Mouse (Mus musculus) midbrain, embryonic 11.5 days (tissue): ENCODE data around the gene Foxred2. TPM values are rescaled to one million over a fixed set of nuclear protein-coding genes. Genes with fewer than 3 reads are reported as not detected.
A peak's percentile ranks its signal among the peaks of the same experiment; 100 is the strongest.

Source experiments
- ATAC-seq: fragments of 200-750 bp; cut with Nextera tagmentation; 2 replicates; pipeline ENCODE4 v1.8.0; 2017; ENCODE audit warnings: moderate TSS enrichment, moderate library complexity; ENCODE audit not compliant: low FRiP score
- DNase-seq: peaks from one replicate; pipeline ENCODE4 v3.0.0; 2015; ENCODE audit warnings: low spot score; ENCODE audit errors: missing footprints
- H3K27ac ChIP-seq: fragments of 300-500 bp; sonication (generic); 2 replicates; pipeline ENCODE4 v1.5.1; 2014; ENCODE audit warnings: low read depth, low read length
- H3K27me3 ChIP-seq: fragments of 300-500 bp; sonication (generic); 2 replicates; pipeline ENCODE4 v1.6.1; 2014; ENCODE audit warnings: mild to moderate bottlenecking, low read length, moderate library complexity, mixed read lengths; ENCODE audit not compliant: control insufficient read depth, insufficient read depth
- H3K36me3 ChIP-seq: fragments of 300-500 bp; sonication (generic); 2 replicates; pipeline ENCODE4 v1.6.1; 2014; ENCODE audit warnings: mild to moderate bottlenecking, low read length, moderate library complexity, mixed read lengths; ENCODE audit not compliant: control insufficient read depth, insufficient read depth
- H3K4me1 ChIP-seq: fragments of 300-500 bp; sonication (generic); 2 replicates; pipeline ENCODE4 v1.6.1; 2014; ENCODE audit warnings: low read length; ENCODE audit not compliant: control insufficient read depth, insufficient read depth
- H3K4me2 ChIP-seq: fragments of 300-500 bp; sonication (generic); 2 replicates; pipeline ENCODE4 v1.6.1; 2014; ENCODE audit warnings: mild to moderate bottlenecking, moderate library complexity
- H3K4me3 ChIP-seq: fragments of 300-500 bp; sonication (generic); 2 replicates; pipeline ENCODE4 v1.5.1; 2014; ENCODE audit warnings: low read depth, low read length
- H3K9ac ChIP-seq: fragments of 300-500 bp; sonication (generic); 2 replicates; pipeline ENCODE4 v1.6.1; 2014; ENCODE audit warnings: low read length
- H3K9me3 ChIP-seq: fragments of 300-500 bp; sonication (generic); 2 replicates; pipeline ENCODE4 v1.6.1; 2016; ENCODE audit warnings: low read length; ENCODE audit not compliant: control insufficient read depth
- WGBS: fragments of 180-500 bp; shearing (Covaris S2); extraction: QIAGEN DNeasy Blood & Tissue Kit; methylation state at CpG from one replicate; pipeline ENCODE4 v1.1.7; 2014; 5-methylcytosine and 5-hydroxymethylcytosine counted together
- polyA plus RNA-seq: library from polyadenylated mRNA; unstranded; fragments of >200 nt; fragmentation: Nextera tagmentation; extraction: Ambion mirVana; gene quantifications from 2 replicates; pipeline ENCODE4 v1.2.1, GENCODE M21; 2014

The Foxred2 gene
- polyA plus RNA-seq, result 5.0 and 6.1 TPM in 2 replicates

- Histone ChIP-seq H3K27me3 (peaks cover 9% of the 10 kb centered on the region), H3K27ac (no peak within 1 kb of the TSS), H3K4me2 (peak within 1 kb of the TSS; percentile 72), H3K36me3 (peaks cover 19% of the 10 kb centered on the region), H3K9ac (peak within 1 kb of the TSS; percentile 62), H3K9me3 (no peaks in the 10 kb centered on the region), H3K4me3 (peak within 1 kb of the TSS; percentile 51), H3K4me1 (peaks cover 16% of the 10 kb centered on the region)
- peak; percentile 98 for DNase-seq
- peak; percentile 94 for ATAC-seq
- WGBS, result 0% methylated on average over 39 of the region's 39 CpGs
These were observed at the start of gene Foxred2 for GRCm38 (mm10) chr15:77956404-77956901. Gene Foxred2, minus strand, starts transcription at chr15:77956722.

DNA sequence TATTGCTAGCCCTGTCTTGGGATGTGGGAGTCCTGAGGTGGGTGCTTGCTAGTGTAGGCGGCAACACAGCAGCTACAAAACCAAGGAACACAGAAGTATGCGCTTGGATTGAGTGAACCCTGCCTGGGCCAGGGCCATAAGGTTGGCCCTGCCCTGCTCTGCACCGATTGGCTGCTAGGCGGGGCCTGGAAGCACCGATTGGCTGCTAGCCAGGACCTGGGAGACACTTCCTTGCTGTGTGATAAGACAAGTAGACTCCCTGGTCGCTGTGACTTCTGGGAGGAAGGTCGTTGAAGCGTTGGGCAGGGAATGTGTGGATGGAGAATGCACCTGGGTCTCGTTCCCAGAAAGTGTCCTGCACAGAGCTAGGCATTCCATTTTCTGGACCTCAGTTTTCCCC, 47.4 kb upstream of the Foxred2 start:
- Histone ChIP-seq H3K27ac (no peak overlapping the region), H3K9me3 (no peaks in the 10 kb centered on the region), H3K9ac (no peak overlapping the region), H3K4me1 (no peaks in the 10 kb centered on the region; the same call in none of the 2 replicates), H3K4me2 (no peak overlapping the region), H3K27me3 (no peaks in the 10 kb centered on the region), H3K4me3 (no peak overlapping the region), H3K36me3 (no peaks in the 10 kb centered on the region)
- no peak for ATAC-seq
- no peak for DNase-seq
- 56% methylated on average over 9 of the region's 9 CpGs for WGBS

DNA sequence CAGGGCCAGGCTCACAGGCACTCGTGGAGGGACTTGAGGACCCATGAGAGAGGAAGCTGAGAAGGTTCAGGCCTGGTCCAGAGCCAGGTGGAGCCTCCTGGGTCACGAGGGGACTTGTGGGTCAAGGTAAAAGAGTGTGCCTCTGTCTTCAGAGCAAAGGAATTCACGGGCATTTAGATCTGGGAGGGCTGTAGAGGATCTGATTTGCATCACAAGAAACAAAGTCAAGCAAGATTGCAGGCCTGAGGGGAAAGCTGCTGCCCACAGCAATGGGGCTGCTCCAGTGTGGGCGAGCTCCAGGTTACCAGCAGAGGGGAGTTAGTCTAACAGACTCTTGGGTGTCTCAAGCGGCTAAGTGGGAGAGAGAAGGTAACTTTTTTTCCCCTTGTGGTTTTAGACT, 44.9 kb upstream of the Foxred2 start:
- WGBS, result 20% methylated on average over 5 of the region's 5 CpGs
- no peaks in the 10 kb centered on the region for H3K9me3 ChIP-seq
- no peak overlapping the region for H3K27ac ChIP-seq

DNA sequence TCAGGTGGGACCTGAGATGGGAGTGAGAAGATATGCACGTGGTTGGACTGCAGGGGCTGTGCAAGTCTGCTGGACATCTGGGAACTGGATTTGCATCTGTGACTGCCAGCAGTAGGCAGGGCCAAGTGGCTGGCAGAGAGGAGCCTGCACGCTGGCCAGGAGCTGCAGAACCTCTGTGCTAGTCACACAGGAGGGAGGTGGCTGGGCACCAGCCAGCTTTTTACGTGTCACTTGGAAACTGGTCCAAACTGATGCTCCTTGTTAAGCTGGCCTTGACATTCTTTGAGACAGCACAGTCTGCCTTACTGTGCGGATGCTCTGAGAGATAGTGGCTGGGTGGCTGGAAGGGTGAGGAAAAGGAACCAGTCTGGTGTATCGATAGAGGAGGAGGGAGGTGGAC, 32.0 kb upstream of the Foxred2 start:
- 73% methylated on average over 5 of the region's 5 CpGs for WGBS
- ATAC-seq, result no peak
- no peak overlapping the region for H3K27ac ChIP-seq
- H3K9me3 ChIP-seq, result no peaks in the 10 kb centered on the region
- peaks cover 3% of the 10 kb centered on the region; the same call in 1 of the 2 replicates for H3K4me1 ChIP-seq
- H3K27me3 ChIP-seq, result no peaks in the 10 kb centered on the region
- DNase-seq, result no peak
- no peak overlapping the region for H3K9ac ChIP-seq
- no peaks in the 10 kb centered on the region for H3K36me3 ChIP-seq
- no peak overlapping the region for H3K4me3 ChIP-seq
- H3K4me2 ChIP-seq, result no peak overlapping the region

More for the DNA sequence above, 44.9 kb upstream of the Foxred2 start:
- H3K4me2 ChIP-seq, result no peak overlapping the region
- H3K9ac ChIP-seq, result no peak overlapping the region; the same call in 1 of the 2 replicates
- no peaks in the 10 kb centered on the region for H3K27me3 ChIP-seq
- H3K4me3 ChIP-seq, result no peak overlapping the region
- ATAC-seq (no peak), DNase-seq (no peak)
- H3K36me3 ChIP-seq, result no peaks in the 10 kb centered on the region
- H3K4me1 ChIP-seq, result peaks cover 6% of the 10 kb centered on the region

DNA sequence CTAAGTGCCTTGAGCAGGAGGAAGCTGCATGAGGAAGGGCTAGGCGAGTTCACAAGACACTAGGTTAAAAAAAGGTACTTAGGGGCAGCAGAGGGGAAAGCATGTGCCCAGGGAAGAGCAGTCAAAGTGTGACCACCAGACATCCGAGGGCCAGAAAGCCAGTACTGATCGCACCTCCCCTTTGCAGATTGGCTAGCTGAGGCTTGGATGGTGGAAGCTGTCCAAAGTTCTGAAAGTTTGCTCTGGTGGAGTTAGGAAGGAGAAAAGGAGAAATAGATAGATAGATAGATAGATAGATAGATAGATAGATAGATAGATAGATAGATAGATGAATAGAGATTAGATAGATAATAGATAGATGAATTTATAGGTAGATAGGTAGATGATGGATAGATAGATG, 26.9 kb upstream of the Foxred2 start:
- ATAC-seq, result no peak
- Histone ChIP-seq H3K4me2 (no peak overlapping the region), H3K4me3 (no peak overlapping the region), H3K9me3 (no peaks in the 10 kb centered on the region), H3K4me1 (no peaks in the 10 kb centered on the region), H3K9ac (no peak overlapping the region), H3K27me3 (no peaks in the 10 kb centered on the region; the same call in 1 of the 2 replicates), H3K27ac (no peak overlapping the region), H3K36me3 (no peaks in the 10 kb centered on the region)
- no peak for DNase-seq
- WGBS, result 39% methylated on average over 3 of the region's 3 CpGs

DNA sequence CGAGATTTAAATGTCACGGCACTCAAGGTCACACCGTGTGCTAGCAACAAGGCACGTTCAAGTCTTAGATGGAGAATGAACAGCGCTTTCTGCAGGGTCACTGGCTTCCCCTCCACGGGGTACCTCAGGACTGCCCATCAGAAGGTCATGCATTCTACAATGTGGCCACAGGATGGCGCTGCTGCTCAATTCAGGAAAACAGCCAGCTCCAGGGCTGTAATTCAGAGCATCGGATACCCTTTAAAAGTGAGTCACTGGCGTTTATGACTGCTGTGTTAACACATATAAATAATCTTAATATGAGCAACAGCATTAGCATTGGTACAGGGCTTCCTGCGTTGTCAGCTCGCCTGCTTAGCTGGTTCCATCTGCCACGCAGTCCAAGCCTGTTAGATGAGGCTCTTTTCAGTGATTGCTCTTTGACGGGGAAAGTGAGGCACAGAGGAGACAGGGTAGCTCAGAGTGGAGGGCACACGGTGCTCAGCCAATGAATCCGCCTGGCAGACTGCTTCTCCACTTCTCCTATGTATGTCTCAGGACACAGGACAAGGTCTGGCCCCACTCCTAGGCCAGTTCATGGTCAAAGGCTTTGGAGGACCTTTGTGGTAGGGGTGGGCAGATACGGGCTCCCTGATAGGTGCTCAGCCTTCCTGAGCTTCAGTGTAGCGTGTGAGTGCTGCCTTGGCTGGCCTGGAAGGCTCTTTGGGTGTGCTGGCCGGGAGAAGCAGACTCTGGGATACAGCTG, 25.8 kb upstream of the Foxred2 start:
- Histone ChIP-seq H3K36me3 (no peaks in the 10 kb centered on the region), H3K4me1 (no peaks in the 10 kb centered on the region), H3K9me3 (no peaks in the 10 kb centered on the region), H3K27ac (no peak overlapping the region), H3K4me3 (no peak overlapping the region), H3K27me3 (no peaks in the 10 kb centered on the region; the same call in 1 of the 2 replicates), H3K9ac (no peak overlapping the region), H3K4me2 (no peak overlapping the region)
- peak; percentile 98 for DNase-seq
- 27% methylated on average over 18 of the region's 18 CpGs for WGBS
- ATAC-seq, result no peak

- Histone ChIP-seq H3K4me1 (no peaks in the 10 kb centered on the region), H3K4me3 (no peak overlapping the region), H3K27ac (no peak overlapping the region), H3K36me3 (no peaks in the 10 kb centered on the region), H3K9me3 (no peaks in the 10 kb centered on the region), H3K27me3 (no peaks in the 10 kb centered on the region; the same call in 1 of the 2 replicates), H3K4me2 (no peak overlapping the region), H3K9ac (no peak overlapping the region)
- 72% methylated on average over 5 of the region's 5 CpGs for WGBS
- ATAC-seq, result no peak
- no peak for DNase-seq
These were observed 24.7 kb upstream of the Foxred2 start for GRCm38 (mm10) chr15:77981181-77981680.

- DNase-seq, result no peak
- Histone ChIP-seq H3K9ac (no peak overlapping the region), H3K27ac (no peak overlapping the region), H3K4me2 (no peak overlapping the region), H3K4me3 (no peak overlapping the region), H3K9me3 (no peaks in the 10 kb centered on the region), H3K27me3 (no peaks in the 10 kb centered on the region; the same call in 1 of the 2 replicates), H3K4me1 (no peaks in the 10 kb centered on the region), H3K36me3 (no peaks in the 10 kb centered on the region)
- WGBS, result 83% methylated on average over 10 of the region's 10 CpGs
- no peak for ATAC-seq
These were observed 22.9 kb upstream of the Foxred2 start for GRCm38 (mm10) chr15:77979427-77979865.

DNA sequence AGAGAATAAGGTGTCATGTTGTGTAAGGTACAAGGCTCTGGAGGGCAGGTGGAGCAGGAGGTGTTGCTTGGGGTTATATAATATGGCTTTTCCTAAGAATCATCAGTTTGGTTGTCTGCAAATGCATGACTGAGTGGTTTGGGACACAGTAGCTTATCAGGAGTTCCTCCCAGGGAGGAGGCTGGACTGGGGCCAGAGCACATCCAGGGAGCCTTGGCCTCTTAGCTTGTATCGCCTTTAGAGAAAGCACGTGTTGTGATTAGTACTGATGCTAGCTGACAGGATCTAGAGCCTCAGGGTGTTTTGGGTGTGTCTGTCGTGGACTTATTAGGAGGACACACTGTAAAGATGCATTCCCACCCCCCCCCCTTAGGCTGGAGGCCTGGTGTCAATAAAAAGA, 21.1 kb upstream of the Foxred2 start:
- Histone ChIP-seq H3K4me2 (no peak overlapping the region), H3K27me3 (no peaks in the 10 kb centered on the region; the same call in 1 of the 2 replicates), H3K9me3 (no peaks in the 10 kb centered on the region), H3K27ac (no peak overlapping the region), H3K4me1 (no peaks in the 10 kb centered on the region), H3K36me3 (no peaks in the 10 kb centered on the region), H3K9ac (no peak overlapping the region), H3K4me3 (no peak overlapping the region)
- ATAC-seq, result no peak
- no peak for DNase-seq
- WGBS, result 74% methylated on average over 3 of the region's 3 CpGs
